Mouse (Mus musculus): ENCODE results near the gene Dkk2. TPM values are rescaled to one million over a fixed set of nuclear protein-coding genes. Genes with fewer than 3 reads are reported as not detected.

Gene Dkk2
- polyA plus RNA-seq, 1 experiment: 0.57 TPM

DNA sequence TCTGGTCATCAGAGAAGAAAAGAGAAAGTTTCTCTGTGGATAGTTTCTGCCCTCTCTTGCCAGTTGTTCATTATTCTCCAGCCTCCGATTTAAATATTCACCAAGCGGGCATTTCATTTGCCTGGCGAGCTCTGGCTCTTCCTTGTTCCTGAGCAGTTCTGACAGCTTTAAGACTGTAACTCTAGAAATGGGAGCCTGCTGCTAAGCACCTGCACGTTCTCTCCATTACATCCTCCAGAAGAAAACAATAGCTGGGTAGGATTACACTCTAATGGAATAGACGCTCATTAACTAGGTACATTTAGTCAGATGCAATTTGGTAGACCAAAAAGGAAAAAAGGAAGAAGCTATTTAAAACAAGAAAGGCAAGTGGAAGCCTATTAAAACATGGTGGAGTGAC lies 36.3 kb downstream of the Dkk2 start:
- Histone ChIP-seq H3K4me1 (ENCODE audit: control insufficient read depth, insufficient read depth, insufficient read length, low read length) (no peaks in the 10 kb centered on the region), H3K27ac (ENCODE audit: insufficient read depth, low read depth, low read length) (no peak overlapping the region), H3K36me3 (ENCODE audit: control insufficient read depth, insufficient read depth, low read length) (no peaks in the 10 kb centered on the region), H3K27me3 (ENCODE audit: control insufficient read depth, insufficient read depth, low read length) (no peaks in the 10 kb centered on the region), H3K4me3 (ENCODE audit: low read depth, low read length) (no peak overlapping the region)
- TF ChIP-seq CTCF (IDR thresholded peaks at IDR 0.05; ENCODE audit: extremely low read depth, insufficient read length, insufficient replicate concordance, low read depth, low read length) (no peak), POLR2A (IDR thresholded peaks at IDR 0.05; ENCODE audit: low read depth, low read length) (no peak)
- 74% methylated on average over 5 of the region's 5 CpGs for WGBS

DNA sequence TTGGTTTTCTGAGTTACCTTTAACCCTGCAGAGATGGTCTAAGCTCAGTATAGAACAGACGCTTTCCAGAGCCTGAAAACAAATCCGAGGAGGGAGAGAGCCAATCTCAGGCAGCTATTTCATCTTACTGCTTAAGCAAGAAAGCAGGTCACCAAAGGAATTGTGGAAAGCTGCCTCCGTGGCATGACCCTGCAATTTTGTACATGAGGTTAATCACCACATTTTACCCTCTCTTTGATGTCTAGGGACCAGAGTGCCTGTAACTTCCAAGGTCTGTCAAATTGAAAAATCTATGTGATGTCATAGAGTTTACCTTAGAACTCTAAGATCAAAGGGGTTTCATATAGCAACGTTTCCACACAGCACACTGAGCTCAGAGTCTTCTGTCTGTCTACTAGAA lies 37.5 kb downstream of the Dkk2 start:
- H3K4me1 ChIP-seq (ENCODE audit: control insufficient read depth, insufficient read depth, insufficient read length, low read length): no peaks in the 10 kb centered on the region
- H3K4me3 ChIP-seq (ENCODE audit: low read depth, low read length): no peak overlapping the region
- no peak overlapping the region for H3K27ac ChIP-seq (ENCODE audit: insufficient read depth, low read depth, low read length)
- WGBS: 32% methylated on average over 4 of the region's 4 CpGs
- H3K27me3 ChIP-seq (ENCODE audit: control insufficient read depth, insufficient read depth, low read length): no peaks in the 10 kb centered on the region
- TF ChIP-seq CTCF (IDR thresholded peaks at IDR 0.05; ENCODE audit: extremely low read depth, insufficient read length, insufficient replicate concordance, low read depth, low read length) (no peak), POLR2A (IDR thresholded peaks at IDR 0.05; ENCODE audit: low read depth, low read length) (no peak)
- H3K36me3 ChIP-seq (ENCODE audit: control insufficient read depth, insufficient read depth, low read length): no peaks in the 10 kb centered on the region

DNA sequence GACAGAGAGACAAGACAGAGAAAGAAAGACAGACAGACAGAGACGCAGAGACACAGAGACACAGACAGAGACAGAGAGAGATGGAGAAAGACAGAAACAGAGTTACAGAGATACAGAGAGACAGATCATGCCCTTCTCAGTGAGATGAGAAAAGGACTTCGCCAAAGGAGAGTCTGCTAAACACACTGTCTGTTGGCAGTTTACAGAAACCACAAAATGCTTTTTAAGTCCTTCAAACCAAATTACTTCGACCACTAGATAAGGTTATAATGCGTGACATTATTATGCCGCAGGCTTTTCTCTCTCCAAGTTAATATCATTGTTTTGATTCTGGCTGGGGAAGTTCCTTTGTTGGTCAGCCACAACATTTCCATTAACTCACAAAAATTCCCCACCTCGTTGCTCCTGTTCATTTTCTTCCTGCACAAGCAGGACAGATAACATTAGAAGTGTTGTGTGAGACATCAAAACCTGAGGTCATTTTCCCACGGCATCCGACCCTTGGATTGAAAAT lies 40.2 kb downstream of the Dkk2 start:
- H3K4me3 ChIP-seq (ENCODE audit: low read depth, low read length): no peak overlapping the region
- H3K4me1 ChIP-seq (ENCODE audit: control insufficient read depth, insufficient read depth, insufficient read length, low read length): no peaks in the 10 kb centered on the region
- no peak overlapping the region for H3K27ac ChIP-seq (ENCODE audit: insufficient read depth, low read depth, low read length)
- TF ChIP-seq POLR2A (IDR thresholded peaks at IDR 0.05; ENCODE audit: low read depth, low read length) (no peak), CTCF (IDR thresholded peaks at IDR 0.05; ENCODE audit: extremely low read depth, insufficient read length, insufficient replicate concordance, low read depth, low read length) (no peak)
- no peaks in the 10 kb centered on the region for H3K36me3 ChIP-seq (ENCODE audit: control insufficient read depth, insufficient read depth, low read length)
- H3K27me3 ChIP-seq (ENCODE audit: control insufficient read depth, insufficient read depth, low read length): no peaks in the 10 kb centered on the region
- WGBS: 77% methylated on average over 8 of the region's 8 CpGs

DNA sequence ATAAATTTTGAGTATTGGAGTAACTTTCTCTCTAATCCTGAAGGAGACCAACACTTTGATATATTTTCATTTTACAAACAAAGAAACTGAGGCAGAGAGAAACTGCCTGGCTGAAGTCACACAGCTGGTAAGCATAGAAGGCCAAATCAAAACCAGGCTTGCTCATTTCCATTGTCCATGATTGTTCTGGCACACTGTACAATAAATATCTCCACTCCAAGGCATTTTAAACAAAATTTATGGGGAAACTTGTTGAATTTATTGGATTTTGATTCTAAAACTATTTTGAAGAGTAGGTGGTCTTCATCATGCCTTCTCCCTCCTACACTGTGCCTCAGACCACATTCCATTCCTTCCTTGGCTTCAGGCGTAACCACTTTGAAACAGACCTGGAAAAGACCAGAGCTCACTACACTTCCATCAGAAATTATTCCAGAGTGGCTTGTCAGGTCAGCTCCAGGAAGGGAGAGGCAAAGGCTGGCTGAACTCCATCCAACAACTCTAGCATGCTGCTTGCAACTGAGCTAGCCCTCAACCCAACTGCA lies 44.7 kb downstream of the Dkk2 start:
- no peaks in the 10 kb centered on the region for H3K27me3 ChIP-seq (ENCODE audit: control insufficient read depth, insufficient read depth, low read length)
- H3K4me1 ChIP-seq (ENCODE audit: control insufficient read depth, insufficient read depth, insufficient read length, low read length): no peaks in the 10 kb centered on the region
- H3K4me3 ChIP-seq (ENCODE audit: low read depth, low read length): no peak overlapping the region
- TF ChIP-seq CTCF (IDR thresholded peaks at IDR 0.05; ENCODE audit: extremely low read depth, insufficient read length, insufficient replicate concordance, low read depth, low read length) (no peak), POLR2A (IDR thresholded peaks at IDR 0.05; ENCODE audit: low read depth, low read length) (no peak)
- no peak overlapping the region for H3K27ac ChIP-seq (ENCODE audit: insufficient read depth, low read depth, low read length)
- 82% methylated on average over 1 of the region's 1 CpGs for WGBS
- H3K36me3 ChIP-seq (ENCODE audit: control insufficient read depth, insufficient read depth, low read length): no peaks in the 10 kb centered on the region

DNA sequence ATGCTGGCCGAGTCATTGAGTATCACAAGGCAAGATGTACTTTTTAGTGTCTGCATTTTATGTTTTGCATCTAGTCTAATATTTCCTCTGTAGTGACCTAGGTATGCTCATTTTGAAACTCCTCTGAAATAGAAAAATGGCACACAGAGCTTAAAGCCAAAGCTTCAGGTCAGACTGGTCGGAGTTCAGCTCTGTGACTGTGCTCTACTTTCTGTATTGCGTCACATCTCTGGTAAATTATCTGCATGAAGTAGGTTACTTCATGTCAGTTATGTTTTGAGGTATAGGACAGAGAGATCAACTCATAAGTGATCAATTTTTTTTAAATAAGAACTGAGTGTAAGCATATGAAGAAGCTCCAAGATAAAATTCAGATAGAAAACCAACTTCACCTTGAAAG lies 45.7 kb downstream of the Dkk2 start:
- no peaks in the 10 kb centered on the region for H3K27me3 ChIP-seq (ENCODE audit: control insufficient read depth, insufficient read depth, low read length)
- no peak overlapping the region for H3K4me3 ChIP-seq (ENCODE audit: low read depth, low read length)
- H3K36me3 ChIP-seq (ENCODE audit: control insufficient read depth, insufficient read depth, low read length): no peaks in the 10 kb centered on the region
- no peak overlapping the region for H3K27ac ChIP-seq (ENCODE audit: insufficient read depth, low read depth, low read length)
- TF ChIP-seq POLR2A (IDR thresholded peaks at IDR 0.05; ENCODE audit: low read depth, low read length) (no peak), CTCF (IDR thresholded peaks at IDR 0.05; ENCODE audit: extremely low read depth, insufficient read length, insufficient replicate concordance, low read depth, low read length) (no peak)
- H3K4me1 ChIP-seq (ENCODE audit: control insufficient read depth, insufficient read depth, insufficient read length, low read length): no peaks in the 10 kb centered on the region
- WGBS: 77% methylated on average over 3 of the region's 3 CpGs

DNA sequence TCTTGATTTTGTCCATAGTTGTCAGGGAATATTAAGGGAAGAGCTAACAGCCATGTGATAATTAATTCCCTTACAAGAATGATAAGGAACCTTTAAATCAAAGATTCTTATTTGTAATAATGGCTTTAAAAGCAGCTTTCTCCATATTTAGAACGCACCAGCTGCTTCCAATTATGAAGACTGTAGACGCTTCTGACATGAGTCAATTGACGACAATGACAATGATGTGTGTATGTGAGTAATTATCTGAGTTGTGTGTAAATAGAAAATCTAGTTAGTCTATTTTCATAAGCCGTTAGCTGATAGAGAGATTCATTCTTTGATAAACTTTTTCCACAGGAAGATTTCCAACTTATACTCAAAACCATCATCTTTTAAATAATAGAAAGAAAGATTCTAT lies 46.8 kb downstream of the Dkk2 start:
- no peak overlapping the region for H3K4me3 ChIP-seq (ENCODE audit: low read depth, low read length)
- WGBS: 75% methylated on average over 4 of the region's 4 CpGs
- no peaks in the 10 kb centered on the region for H3K27me3 ChIP-seq (ENCODE audit: control insufficient read depth, insufficient read depth, low read length)
- H3K4me1 ChIP-seq (ENCODE audit: control insufficient read depth, insufficient read depth, insufficient read length, low read length): no peaks in the 10 kb centered on the region
- H3K27ac ChIP-seq (ENCODE audit: insufficient read depth, low read depth, low read length): no peak overlapping the region
- TF ChIP-seq POLR2A (IDR thresholded peaks at IDR 0.05; ENCODE audit: low read depth, low read length) (no peak), CTCF (IDR thresholded peaks at IDR 0.05; ENCODE audit: extremely low read depth, insufficient read length, insufficient replicate concordance, low read depth, low read length) (no peak)
- H3K36me3 ChIP-seq (ENCODE audit: control insufficient read depth, insufficient read depth, low read length): no peaks in the 10 kb centered on the region

DNA sequence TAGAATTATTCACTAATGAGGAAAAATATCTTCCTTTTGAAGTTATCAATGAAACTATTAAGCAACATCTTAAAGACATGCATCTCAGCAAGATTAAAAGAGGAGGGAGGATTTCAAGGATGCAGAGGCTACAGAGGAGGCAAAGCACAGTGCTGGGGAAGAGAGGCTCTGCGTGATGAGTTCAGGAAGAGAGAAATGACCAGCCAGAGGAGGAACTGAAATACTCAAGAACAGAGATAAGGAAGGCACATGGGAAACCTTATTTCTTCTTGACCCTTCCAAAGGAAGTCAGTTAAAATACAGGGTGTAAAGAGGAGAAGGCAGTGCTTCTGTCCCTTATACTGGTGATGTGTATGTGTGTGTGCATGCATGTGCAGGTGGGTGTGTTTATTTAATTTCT lies 49.4 kb downstream of the Dkk2 start:
- Histone ChIP-seq H3K27ac (ENCODE audit: insufficient read depth, low read depth, low read length) (no peak overlapping the region), H3K4me1 (ENCODE audit: control insufficient read depth, insufficient read depth, insufficient read length, low read length) (no peaks in the 10 kb centered on the region), H3K4me3 (ENCODE audit: low read depth, low read length) (no peak overlapping the region), H3K36me3 (ENCODE audit: control insufficient read depth, insufficient read depth, low read length) (no peaks in the 10 kb centered on the region), H3K27me3 (ENCODE audit: control insufficient read depth, insufficient read depth, low read length) (no peaks in the 10 kb centered on the region)
- WGBS: 48% methylated on average over 1 of the region's 1 CpGs
- no peak for TF ChIP-seq CTCF (IDR thresholded peaks at IDR 0.05; ENCODE audit: extremely low read depth, insufficient read length, insufficient replicate concordance, low read depth, low read length)

Measured in small intestine, adult 2 months (tissue).